Mouse (Mus musculus) embryo, embryonic 10.5 days (tissue): ENCODE measurements around the gene Gimap4.

Experiments
- DNase-seq: peaks from one replicate; pipeline ENCODE4 v3.0.0-alpha.2; 2015; ENCODE audit warnings: low spot score

The Gimap4 gene

DNA sequence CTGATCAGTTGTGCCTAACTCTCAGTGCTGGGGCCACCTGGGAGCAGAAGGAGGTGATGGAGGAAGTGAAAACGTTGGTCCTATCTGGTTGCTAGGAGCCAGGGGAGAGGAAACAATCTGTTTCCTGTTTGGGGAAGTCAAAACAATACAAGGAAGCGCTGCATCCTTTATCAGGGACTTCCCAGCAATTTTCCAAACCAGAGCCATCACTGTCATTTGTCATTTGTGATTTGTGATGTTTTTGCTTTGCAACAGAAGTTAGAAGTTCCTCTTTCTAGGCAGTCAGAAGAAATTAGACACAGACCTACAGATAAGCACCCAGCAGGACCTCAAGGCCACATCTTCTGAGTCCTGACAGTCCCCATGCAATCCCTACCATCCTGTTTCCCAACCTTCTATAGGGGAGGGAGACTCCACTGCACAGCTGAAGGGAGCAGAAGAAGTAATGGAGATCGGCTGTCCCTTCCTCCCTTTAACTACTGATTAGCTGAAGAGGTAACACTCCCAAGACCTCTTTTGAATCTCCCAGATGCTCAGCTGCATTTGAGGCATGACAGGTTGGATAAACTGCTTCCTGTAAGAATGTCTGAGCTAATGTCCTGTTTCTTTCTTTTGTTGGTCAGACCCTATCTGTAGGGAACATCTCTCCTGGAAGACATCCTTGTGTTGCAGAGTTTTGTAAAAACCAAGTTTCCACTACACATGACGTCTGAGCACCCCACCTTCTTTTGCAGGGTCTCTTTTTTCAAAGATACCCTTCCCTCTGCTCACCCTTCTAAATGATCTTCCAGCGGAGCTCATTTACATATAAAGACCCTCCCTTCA lies 16.1 kb downstream of the Gimap4 start:
- peak; percentile 20 for DNase-seq

DNA sequence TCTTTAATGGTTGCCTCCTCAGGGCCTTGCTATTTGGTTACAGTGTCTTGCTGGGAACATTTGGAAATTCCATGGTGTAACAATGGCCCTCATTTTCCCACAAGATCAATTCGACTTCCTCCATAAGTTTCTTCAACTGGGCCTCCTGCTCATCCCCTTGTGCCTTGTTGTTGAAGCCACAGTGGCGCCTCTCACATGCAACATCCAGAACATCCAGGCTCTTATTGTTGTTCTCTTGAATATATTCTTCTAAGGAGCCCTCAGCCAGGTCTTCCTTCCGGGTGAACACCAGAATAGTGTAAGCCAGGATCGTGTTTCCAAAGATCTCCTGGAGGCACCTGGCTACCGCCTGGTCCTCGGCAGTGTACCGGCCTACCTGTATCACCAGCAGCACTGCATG lies 17.8 kb downstream of the Gimap4 start:
- no peak for DNase-seq

DNA sequence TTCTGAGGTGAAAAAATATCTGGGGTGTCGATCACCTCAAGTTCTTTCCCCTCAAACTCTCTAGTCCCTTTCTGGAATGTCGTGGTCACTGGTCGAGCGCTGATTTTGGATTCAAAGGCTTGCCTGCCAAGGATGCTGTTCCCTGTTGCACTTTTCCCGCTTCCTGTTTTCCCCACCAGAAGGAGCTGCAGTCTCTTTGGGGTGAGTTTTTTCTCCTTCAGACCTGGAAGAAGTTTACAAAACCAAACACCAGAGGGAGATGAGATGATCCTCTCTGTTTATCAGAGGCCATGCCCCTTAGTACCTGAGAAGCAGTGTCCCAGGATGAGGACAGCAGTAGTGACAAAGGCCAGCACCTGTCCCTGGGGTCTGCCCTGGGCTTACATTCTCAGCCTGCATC lies 18.3 kb downstream of the Gimap4 start:
- DNase-seq: no peak

DNA sequence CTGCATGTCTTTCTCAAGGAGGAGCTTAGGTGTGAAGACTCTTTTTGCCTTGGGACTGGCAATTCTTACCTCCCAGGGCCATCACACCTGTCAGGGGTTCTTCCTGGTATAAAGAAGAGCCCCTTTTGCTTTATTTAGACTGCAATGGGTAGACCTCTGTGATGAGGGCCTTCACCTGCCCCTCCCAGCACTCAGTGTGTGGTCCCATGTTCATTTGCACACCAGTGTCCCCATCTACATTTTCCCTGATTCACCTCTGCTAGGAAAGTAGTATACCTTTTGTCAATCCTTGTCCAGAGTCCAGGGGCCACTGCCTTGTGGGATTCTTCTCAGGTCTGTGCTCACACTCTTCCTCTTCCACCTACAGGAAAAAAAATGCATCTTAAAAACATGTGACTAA lies 19.8 kb downstream of the Gimap4 start:
- DNase-seq: no peak

DNA sequence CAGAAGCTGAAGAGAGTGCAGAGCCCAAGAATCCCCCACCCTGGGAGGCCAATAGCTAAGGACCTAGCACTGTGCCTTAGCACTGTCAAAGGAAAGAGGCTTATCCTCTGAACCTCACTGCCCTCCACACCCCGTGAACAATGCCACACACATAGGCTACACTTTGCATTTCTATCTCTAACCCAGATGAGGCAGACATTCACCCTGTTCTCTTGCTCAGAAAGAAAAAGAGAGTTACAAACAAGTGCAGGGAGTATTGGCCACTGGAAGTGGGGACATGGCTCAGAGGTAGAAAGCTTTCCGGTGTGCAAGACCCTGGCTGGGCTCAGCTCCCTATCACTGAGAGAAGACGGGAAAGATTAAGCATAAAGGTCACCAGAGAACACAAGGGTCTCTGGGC lies 21.8 kb downstream of the Gimap4 start:
- DNase-seq: no peak

DNA sequence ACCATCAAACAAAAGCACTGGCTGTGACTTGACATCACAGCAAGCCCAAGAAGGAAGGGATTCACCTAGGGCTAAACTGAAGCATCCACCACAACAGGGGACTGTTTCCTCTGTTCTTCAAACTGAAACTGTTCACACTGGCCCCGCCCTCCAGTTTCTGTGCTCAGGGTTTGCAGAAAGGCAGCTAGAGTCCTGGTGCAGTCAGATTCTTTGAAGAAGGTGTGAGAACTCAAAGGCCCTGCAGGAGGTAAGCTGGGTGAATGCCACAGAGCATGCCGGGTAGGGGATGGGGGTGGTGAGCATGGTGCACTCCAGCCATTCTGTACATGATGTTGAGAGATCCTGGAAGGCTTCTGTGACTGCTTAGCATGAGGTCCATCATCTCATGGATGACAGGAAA lies 34.1 kb downstream of the Gimap4 start, which contains the start of the genes Gm28053 and Gimap7:
TSS of gene Gm28053 (plus strand) at position 153 of the 400 bp plus-strand sequence.
TSS of gene Gimap7 (plus strand) at position 167 of the 400 bp plus-strand sequence.
- no peak for DNase-seq

DNA sequence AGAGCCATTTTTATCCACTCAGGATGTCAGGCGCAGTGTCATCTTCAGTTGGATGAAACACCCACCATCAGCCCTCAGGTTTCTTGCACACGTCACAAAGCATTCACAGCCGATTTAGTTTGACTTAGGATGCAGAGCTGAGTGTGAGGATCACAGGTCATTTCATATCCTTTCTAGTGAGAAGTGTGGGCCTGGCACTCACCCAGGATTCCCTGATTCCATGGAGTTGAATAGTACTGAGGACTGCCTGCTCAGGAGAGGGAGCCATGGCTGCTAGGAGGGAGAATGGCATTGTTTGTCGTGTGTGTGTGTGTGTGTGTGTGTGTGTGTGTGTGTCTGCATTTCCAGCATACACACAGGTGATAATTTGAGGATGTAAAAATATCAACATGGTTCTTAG lies 36.0 kb downstream of the Gimap4 start:
- DNase-seq: no peak

DNA sequence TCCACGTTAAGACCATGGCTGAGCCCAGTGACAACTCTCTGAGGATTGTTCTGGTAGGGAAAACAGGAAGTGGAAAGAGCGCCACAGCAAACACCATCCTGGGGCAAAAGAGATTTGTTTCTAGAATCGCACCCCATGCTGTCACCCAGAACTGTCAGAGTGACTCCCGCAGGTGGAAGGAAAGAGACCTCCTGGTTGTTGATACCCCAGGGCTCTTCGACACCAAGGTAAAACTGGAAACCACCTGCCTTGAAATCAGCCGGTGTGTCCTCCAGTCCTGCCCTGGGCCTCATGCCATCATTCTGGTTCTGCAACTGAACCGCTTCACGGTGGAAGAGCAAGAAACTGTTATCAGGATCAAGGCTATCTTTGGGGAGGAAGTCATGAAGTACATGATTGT lies 39.1 kb downstream of the Gimap4 start:
- DNase-seq: no peak

DNA sequence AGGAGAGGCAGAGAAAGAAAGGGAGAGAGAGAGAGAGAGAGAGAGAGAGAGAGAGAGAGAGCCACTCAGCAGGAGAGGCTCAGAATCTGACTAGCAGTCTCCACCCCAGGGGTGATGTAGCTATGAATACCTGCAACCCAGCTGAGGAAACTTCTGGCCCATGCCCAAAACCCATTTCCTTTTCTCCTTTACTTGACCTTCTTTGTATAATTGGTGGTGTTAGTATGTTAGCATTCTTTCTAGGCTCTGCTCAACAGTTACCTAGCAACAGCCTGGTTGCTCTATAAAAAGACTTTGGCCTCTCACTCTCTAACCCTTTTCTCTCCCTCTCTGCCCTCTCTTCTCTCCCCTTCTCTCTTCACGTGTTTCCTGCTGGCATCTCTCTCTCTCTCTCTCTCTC lies 41.1 kb downstream of the Gimap4 start:
- no peak for DNase-seq

DNA sequence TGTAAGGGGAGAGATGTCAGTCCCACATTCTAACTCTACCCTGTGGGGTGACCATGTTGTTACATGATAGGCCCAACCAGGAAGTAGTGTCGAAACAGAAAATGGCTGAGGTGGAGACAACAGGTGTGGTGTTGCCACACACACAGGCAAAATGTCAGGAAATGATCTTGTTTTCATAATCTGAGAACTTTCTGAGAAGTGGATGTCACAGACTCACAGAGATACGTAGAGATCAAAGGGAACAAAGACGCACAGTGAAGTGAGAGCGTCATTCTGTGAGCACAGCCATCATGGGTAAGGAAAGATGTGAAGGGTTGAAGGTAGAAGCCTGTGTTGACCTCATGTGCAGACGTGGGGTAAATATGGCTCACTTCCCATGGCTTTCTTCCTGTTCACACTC lies 43.4 kb downstream of the Gimap4 start:
- DNase-seq: no peak

DNA sequence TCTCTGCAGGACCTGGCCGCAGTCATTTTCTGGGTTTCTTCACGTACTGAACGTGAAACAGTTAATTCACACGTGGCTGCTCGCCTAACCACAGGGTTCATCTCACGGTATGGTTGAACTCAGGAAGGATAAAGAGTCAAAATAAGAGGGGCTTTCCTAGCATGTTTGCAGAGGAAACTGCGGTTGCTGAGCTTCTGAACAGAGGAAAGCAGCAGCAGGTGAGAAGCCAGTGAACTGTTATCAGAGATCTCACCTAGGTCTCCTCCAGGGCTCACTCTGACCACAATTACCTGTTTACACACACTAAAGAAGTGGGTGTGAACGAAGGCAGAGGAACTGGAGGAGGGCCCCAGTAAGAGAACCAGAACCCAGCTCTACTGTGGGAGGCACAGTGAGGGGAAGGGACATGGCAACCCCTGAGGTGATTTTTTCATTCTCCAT lies 48.5 kb downstream of the Gimap4 start:
- DNase-seq: no peak

DNA sequence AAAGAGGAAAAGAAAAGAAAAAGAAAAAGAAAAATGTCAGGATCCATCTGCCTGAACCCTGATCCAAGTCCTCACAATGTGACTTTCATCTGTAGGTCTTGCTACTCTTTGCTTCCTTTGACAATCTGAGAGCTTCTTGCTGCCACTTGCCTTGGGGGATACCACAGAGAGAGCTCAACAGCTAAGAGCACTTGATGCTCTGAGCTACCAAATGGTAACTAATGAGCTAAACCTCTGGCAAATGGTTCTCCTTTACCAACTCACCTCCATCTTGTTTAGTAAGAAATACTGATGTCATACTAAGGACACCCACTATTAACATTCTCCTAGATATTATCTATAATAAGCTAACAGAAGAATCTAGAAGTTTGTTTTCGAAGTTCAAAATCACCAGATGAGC lies 49.3 kb downstream of the Gimap4 start:
- DNase-seq: no peak

DNA sequence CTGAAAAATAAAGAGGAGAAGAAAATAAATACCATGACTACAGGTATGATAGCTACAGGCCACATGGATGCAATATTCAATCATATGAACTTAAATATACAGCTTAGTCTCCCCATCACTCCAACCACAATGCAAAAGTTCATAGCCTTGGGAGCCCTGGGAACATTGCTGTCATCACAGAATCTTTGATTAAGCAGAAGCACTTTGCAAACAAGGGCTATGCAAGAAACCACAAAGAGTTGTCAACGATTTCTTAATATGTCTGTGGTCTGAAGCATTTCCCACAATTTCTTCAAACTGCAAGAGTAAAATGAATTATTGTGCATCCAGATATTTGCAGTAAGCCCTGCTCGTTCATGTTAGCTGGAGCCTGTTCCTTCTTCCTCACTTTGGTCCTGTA lies 52.7 kb downstream of the Gimap4 start:
- DNase-seq: no peak

DNA sequence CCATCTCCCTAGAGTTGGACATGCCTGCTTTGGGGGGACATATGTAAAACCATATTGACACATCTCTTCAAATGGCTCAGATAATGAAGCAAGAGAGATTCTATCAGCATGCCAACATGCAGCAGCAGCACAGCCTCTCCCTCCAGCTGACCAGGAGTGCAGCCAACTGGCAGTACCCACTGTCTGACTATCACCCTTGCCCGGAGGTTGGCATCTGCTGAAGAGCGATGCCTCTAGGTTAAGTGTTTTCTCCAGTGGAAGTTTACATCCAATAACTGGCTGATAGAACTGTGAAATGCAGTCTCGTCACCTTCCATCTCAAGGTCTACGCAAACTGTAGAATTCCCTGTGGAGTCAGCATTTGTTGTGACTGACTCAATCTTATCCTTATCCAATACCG lies 53.3 kb downstream of the Gimap4 start:
- DNase-seq: no peak

DNA sequence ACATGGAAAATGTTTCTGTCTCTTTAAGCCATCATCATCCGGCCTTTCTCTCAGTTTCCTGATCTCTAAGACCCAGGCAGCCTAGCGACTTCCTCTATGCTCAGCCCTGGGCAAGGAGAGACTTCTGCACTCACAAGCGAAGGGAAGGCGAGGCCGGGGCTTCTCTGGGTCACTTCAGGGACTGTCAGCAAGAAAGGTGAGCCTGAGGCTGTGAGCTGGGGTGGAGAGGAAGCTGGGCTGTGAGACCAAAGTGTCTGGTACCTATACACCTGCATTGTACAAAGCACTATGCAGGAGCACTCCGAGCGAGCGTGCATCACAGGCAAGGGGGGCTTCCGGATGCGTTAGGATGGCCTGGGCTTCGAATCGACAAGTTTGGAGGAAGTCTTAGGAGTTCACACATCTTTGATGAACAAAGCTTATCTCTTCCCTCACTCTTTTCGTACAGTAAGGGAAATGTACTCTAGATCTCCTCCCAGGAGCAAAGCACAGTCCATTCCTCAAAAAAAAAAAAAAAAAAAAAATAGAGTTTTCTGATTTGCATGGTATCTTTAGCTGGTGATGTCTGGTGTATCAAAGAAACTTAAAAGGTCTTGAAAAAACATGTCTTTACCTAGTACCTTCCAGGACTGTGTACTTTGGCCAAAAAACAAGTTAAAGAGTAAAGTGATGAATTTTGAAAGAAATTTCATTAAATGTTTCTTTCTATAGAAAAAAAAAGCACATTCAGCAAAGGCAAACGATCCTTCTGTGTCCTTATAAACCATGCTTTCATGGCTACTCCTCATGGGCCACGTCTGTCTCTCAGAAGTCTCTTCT lies 54.8 kb downstream of the Gimap4 start, which contains the start of gene Gimap1:
TSS of gene Gimap1 (plus strand) at position 94 of the 819 bp plus-strand sequence.
- no peak for DNase-seq

DNA sequence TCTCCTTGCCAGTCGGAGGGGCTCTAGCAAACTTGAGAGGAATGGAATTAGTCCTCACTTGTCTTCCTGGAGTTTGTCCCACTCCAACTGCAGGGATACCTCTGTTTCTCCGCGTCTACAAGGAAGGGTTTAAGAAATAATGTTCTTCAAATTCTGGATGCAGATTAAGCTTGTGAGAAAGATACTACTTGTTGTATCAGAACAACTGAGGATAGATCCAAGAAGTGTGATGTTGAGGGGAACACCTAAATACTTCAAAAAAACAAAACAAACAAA lies 55.4 kb downstream of the Gimap4 start:
- no peak for DNase-seq

DNA sequence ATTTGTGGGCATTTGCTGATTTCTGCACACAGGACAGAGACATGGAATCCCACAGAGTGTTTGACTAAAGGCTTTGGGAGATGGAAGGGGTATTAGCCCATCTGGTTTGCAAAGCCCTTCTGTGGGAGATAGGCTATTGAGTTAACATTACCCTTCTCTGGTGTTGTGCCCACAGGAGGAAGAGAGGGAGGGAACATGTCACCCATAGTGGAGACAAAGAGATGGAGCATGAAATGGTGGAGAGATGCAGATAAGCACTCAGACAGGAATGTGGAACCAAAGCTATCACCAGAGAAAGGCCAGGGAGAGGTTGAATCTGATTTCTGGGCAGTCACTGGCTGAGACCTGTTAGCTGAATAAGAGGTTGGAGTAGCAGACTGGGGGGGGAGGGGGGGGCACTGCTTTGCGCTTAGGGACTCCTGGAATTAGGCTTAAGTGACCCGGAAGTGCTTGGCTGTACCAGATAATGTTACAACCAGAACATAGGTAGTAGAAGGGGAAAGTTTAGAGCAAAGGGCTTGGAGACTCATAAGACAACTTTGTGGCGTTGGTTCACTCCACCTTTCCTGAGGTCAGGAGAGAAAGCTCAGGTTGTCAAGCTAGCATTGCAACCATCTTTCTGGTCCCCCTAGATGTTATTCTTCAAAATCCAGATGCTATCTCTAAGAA lies 56.3 kb downstream of the Gimap4 start:
- no peak for DNase-seq

DNA sequence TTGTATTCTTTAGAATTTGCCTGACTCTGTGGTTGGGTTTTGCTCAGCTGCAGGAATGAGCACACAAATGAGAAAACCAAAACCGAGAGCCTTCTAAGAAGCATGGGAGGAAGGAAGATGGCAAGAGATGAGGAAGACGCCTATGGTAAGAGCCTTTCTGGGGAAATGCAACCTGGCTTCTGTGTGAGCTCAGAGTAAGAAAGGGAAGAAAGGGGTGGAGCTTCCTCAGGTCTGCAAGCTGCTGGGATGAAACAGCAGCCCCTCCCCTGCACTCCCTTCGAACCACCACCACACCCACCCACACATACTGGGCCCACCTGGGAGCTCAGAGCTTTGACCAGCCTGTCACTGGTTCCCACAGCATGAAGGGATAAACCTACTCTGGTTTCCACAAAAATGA lies 56.9 kb downstream of the Gimap4 start:
- DNase-seq: no peak
